Mouse (Mus musculus): ENCODE data around the gene Myf6. TPM values are rescaled to one million over a fixed set of nuclear protein-coding genes. Genes with fewer than 3 reads are reported as not detected.

Myf6 gene
- polyA plus RNA-seq (2014; fragmentation: Illumina TruSeq; extraction: RNeasy Lipid Tissue Mini Kit (QIAGEN cat#74804); ENCODE audit: low replicate concordance) = not detected

GRCm38 (mm10) chr10:107494568-107494967 is at the start of gene Myf6:
Myf6 (minus strand) TSS chr10:107494737.

GRCm38 (mm10) chr10:107485870-107486269 is 8.7 kb downstream of the Myf6 start, which contains the start of gene Myf5:
Myf5 (minus strand) TSS chr10:107486134.

Other genes with a start within 250 kb of the Myf6 start
- gene Lin7a, start 223.1 kb downstream of the Myf6 start, polyA plus RNA-seq (2014; fragmentation: Illumina TruSeq; extraction: RNeasy Lipid Tissue Mini Kit (QIAGEN cat#74804); ENCODE audit: low replicate concordance) = 0.56 TPM
- not detected for gene Myf5, start 8.6 kb downstream of the Myf6 start, polyA plus RNA-seq (2014; fragmentation: Illumina TruSeq; extraction: RNeasy Lipid Tissue Mini Kit (QIAGEN cat#74804); ENCODE audit: low replicate concordance)
- gene Ptprq, start 225.3 kb upstream of the Myf6 start, polyA plus RNA-seq (2014; fragmentation: Illumina TruSeq; extraction: RNeasy Lipid Tissue Mini Kit (QIAGEN cat#74804); ENCODE audit: low replicate concordance) = not detected

Measured in small intestine, adult 10 weeks (tissue).